Mouse (Mus musculus) forebrain, embryonic 11.5 days (tissue): ENCODE measurements around the gene Cnga4. TPM values are rescaled to one million over a fixed set of nuclear protein-coding genes. Genes with fewer than 3 reads are reported as not detected.
"Not testable (repeated sequence)": the region's sequence is repeated elsewhere in the genome, so short reads cannot be mapped to it uniquely, and the experiment has no call there.

Experiments
- ATAC-seq: fragments of 200-750 bp; cut with Nextera tagmentation; replicated peaks from 2 replicates; pipeline ENCODE4 v1.8.0; 2017; ENCODE audit warnings: moderate TSS enrichment; ENCODE audit not compliant: low FRiP score
- DNase-seq: peaks from one replicate; pipeline ENCODE4 v3.0.0-alpha.2; 2017; ENCODE audit warnings: low spot score
- H3K27ac ChIP-seq: fragments of 300-500 bp; sonication (generic); 2 replicates; pipeline ENCODE4 v1.5.1; 2014; ENCODE audit warnings: low read depth, low read length
- H3K27me3 ChIP-seq: fragments of 300-500 bp; sonication (generic); 2 replicates; pipeline ENCODE4 v1.6.1; 2014; ENCODE audit warnings: mild to moderate bottlenecking, low read length, mixed read lengths; ENCODE audit not compliant: control insufficient read depth, insufficient read depth
- H3K36me3 ChIP-seq: fragments of 300-500 bp; sonication (generic); 2 replicates; pipeline ENCODE4 v1.6.1; 2014; ENCODE audit warnings: mild to moderate bottlenecking, low read length, moderate library complexity, mixed read lengths; ENCODE audit not compliant: control insufficient read depth, insufficient read depth
- H3K4me1 ChIP-seq: fragments of 300-500 bp; sonication (generic); replicated peaks from 2 replicates; pipeline ENCODE4 v1.6.1; 2014; ENCODE audit warnings: low read length, mixed read lengths; ENCODE audit not compliant: control insufficient read depth, insufficient read depth
- H3K4me2 ChIP-seq: fragments of 300-500 bp; sonication (generic); 2 replicates; pipeline ENCODE4 v1.6.1; 2014; ENCODE audit warnings: low read depth, mild to moderate bottlenecking, low read length, moderate library complexity, mixed read lengths; ENCODE audit not compliant: severe bottlenecking
- H3K4me3 ChIP-seq: fragments of 300-500 bp; sonication (generic); 2 replicates; pipeline ENCODE4 v1.5.1; 2014; ENCODE audit warnings: low read depth, low read length
- H3K9ac ChIP-seq: fragments of 300-500 bp; sonication (generic); 2 replicates; pipeline ENCODE4 v1.6.1; 2014; ENCODE audit warnings: low read length
- H3K9me3 ChIP-seq: fragments of 300-500 bp; sonication (generic); 2 replicates; pipeline ENCODE4 v1.6.1; 2016; ENCODE audit warnings: low read length, mixed read lengths; ENCODE audit not compliant: control insufficient read depth
- WGBS: fragments of 180-500 bp; shearing (Covaris S2); extraction: QIAGEN DNeasy Blood & Tissue Kit; methylation state at CpG from one replicate; pipeline ENCODE4 v1.1.7; 2014; 5-methylcytosine and 5-hydroxymethylcytosine counted together
- polyA plus RNA-seq: library from polyadenylated mRNA; unstranded; fragments of >200 nt; fragmentation: Nextera tagmentation; extraction: Ambion mirVana; gene quantifications from 2 replicates; pipeline ENCODE4 v1.2.1, GENCODE M21; 2014

The Cnga4 gene
- polyA plus RNA-seq, 1 experiment from 2014 or later: 0.15 TPM

DNA sequence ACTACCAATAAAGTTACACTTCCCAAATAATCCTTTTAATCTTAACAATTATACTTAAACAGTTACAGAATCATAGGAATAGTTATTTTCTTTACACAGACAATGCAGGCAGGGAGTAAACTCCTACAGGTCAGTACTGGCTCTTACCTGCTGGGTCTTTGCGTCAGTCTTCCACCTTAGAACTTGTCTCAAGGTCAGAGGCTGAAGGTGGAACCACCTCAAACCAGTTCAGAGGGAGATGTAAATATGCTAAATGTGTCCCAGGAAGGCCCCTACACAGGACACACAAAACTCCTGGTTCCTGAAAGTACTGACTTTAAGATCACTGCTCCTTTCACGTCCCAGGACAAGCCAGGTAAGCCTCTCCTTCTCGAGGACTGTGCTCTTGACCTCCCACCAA is 40.7 kb downstream of the Cnga4 start:
- ATAC-seq (no peak), DNase-seq (no peak)
- Histone ChIP-seq H3K27me3 (no peaks in the 10 kb centered on the region), H3K36me3 (no peaks in the 10 kb centered on the region), H3K9ac (no peak overlapping the region), H3K27ac (no peak overlapping the region), H3K4me1 (no peaks in the 10 kb centered on the region), H3K9me3 (no peaks in the 10 kb centered on the region), H3K4me3 (no peak overlapping the region), H3K4me2 (no peak overlapping the region)
- WGBS: 75% methylated on average over 3 of the region's 3 CpGs

GRCm38 (mm10) chr7:105453345-105453744 is 49.0 kb downstream of the Cnga4 start:
- not testable (repeated sequence) for H3K4me1 ChIP-seq, H3K4me2 ChIP-seq, H3K9ac ChIP-seq, ATAC-seq, H3K27ac ChIP-seq, DNase-seq, H3K36me3 ChIP-seq, H3K4me3 ChIP-seq, H3K9me3 ChIP-seq, H3K27me3 ChIP-seq
- 78% methylated on average over 4 of the region's 4 CpGs for WGBS

Other genes with a start within 250 kb of the Cnga4 start
- not detected in 2 replicates for gene Olfr684, start 240.9 kb upstream of the Cnga4 start, polyA plus RNA-seq
- gene Olfr685, start 218.6 kb upstream of the Cnga4 start, polyA plus RNA-seq: not detected in 2 replicates
- gene Olfr686, start 197.1 kb upstream of the Cnga4 start, polyA plus RNA-seq: not detected in 2 replicates
- gene Olfr688, start 116.5 kb upstream of the Cnga4 start, polyA plus RNA-seq: not detected in 2 replicates
- gene Olfr689, start 93.4 kb upstream of the Cnga4 start, polyA plus RNA-seq: not detected in 2 replicates
- gene Olfr690, start 70.5 kb upstream of the Cnga4 start, polyA plus RNA-seq: not detected in 2 replicates
- 0.12 and 0.39 TPM in 2 replicates for gene Olfr691, start 62.3 kb upstream of the Cnga4 start, polyA plus RNA-seq
- gene Olfr692, start 36.3 kb upstream of the Cnga4 start, polyA plus RNA-seq: not detected in 2 replicates
- not detected in 2 replicates for gene Gm5901, start 29.5 kb upstream of the Cnga4 start, polyA plus RNA-seq
- 45.0 and 47.4 TPM in 2 replicates for gene Fam160a2, start 4.5 kb upstream of the Cnga4 start, polyA plus RNA-seq
- 0.13 and 0.51 TPM in 2 replicates for gene Cckbr, start 21.2 kb downstream of the Cnga4 start, polyA plus RNA-seq
- gene Cavin3, start 77.7 kb downstream of the Cnga4 start, polyA plus RNA-seq: 21.1 and 26.4 TPM in 2 replicates
- 35.1 and 42.1 TPM in 2 replicates for gene Smpd1, start 149.8 kb downstream of the Cnga4 start, polyA plus RNA-seq
- gene Apbb1, start 177.1 kb downstream of the Cnga4 start, polyA plus RNA-seq: 106 and 117 TPM in 2 replicates
- gene Hpx, start 195.6 kb downstream of the Cnga4 start, polyA plus RNA-seq: not detected in 2 replicates
- 35.9 and 37.7 TPM in 2 replicates for gene Trim3, start 229.0 kb downstream of the Cnga4 start, polyA plus RNA-seq
- 148 and 151 TPM in 2 replicates for gene Timm10b, start 235.5 kb downstream of the Cnga4 start, polyA plus RNA-seq
- 78.2 and 90.2 TPM in 2 replicates for gene Arfip2, start 235.8 kb downstream of the Cnga4 start, polyA plus RNA-seq
- gene Gm45799, start 236.0 kb downstream of the Cnga4 start, polyA plus RNA-seq: 11.8 and 14.2 TPM in 2 replicates
- 0.39 and 0.79 TPM in 2 replicates for gene Dnhd1, start 246.3 kb downstream of the Cnga4 start, polyA plus RNA-seq